Mouse (Mus musculus) c-Kit-positive CD71-negative TER-119-negative erythroid progenitor cells, embryonic 14.5 days (primary cell): Measurements from ENCODE around the gene Asic2.

Experiments
- DNase-seq: peaks from one replicate; pipeline ENCODE4 v3.0.0-alpha.2; 2013; ENCODE audit warnings: low read depth

Asic2 gene

DNA sequence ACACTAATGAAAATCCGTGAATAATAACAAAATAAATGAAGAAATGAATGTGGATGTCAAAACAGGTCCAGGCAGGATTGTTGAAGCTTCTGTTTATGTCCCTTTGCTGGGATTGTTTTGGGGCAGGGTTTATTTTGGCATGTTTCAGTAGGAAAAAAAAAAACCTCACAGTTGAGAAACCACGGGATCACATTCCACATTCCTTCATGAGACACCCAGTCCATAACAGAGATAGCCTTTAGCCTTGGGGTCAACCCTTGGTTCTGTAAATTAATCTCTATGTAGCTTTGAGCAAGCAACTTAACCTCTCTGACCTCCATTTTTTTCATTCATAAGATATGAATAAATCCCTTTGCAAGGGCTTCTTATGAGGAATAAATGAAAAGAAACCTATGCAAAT is 127.3 kb downstream of the Asic2 start:
- no peak for DNase-seq

GRCm38 (mm10) chr11:81838426-81838825 is 129.8 kb downstream of the Asic2 start:
- no peak for DNase-seq

DNA sequence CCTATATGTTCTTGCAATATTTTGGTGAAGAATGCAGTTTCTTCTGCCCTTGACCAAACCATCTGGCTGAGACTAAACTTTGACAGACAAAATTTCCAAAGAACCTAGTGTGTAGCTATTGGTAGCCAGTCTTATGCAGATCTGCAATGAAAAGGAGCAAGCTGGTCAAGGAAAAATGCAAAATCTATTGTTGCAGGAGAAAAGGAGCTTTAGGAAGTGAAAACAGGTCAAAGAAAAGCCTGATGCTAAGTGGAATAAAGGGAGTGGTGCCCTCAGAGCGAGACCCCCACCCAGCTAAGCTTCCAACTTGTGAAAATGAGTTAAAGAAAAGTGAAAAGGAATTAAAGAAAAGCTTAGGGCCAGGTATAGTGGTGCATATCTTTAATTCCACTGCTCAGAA is 135.9 kb downstream of the Asic2 start:
- no peak for DNase-seq

GRCm38 (mm10) chr11:81816531-81816930 is 151.7 kb downstream of the Asic2 start:
- DNase-seq = no peak

GRCm38 (mm10) chr11:81814816-81815215 is 153.4 kb downstream of the Asic2 start:
- DNase-seq = no peak

DNA sequence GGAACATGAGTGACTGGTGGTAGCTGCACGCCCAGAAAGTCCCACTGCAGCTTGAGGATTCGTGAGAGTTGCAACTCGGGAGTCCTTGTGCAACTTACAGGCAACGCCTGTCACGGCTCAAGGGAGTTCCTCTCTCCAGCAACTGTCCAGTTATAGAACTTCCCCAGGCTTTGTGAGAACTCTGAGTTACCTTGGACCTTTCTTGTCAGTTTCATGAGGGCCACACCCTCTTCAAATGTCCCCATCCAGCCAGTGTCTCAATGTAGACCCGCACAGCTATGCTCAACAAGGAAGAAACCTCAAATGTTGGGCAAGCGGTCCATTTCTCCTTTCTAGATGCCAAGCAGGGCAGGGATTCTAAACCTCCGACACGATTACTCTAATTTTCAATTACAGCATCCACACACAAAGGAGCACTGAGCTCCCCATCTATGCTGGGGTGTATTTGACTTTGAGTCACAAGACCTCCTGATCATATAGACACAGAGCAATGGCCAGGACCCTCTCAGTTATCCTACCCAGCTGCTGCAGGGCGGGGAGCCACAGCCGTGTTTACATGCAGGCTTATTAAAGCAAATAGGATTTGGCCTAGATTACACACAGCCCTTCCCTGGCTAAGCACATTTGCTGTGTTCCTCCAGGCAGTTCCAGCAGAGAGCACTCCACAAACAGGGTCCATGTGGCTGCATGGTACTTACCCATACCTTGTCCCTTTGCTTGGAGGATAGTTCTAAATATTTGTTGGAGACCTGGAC is 161.2 kb downstream of the Asic2 start:
- DNase-seq = no peak

DNA sequence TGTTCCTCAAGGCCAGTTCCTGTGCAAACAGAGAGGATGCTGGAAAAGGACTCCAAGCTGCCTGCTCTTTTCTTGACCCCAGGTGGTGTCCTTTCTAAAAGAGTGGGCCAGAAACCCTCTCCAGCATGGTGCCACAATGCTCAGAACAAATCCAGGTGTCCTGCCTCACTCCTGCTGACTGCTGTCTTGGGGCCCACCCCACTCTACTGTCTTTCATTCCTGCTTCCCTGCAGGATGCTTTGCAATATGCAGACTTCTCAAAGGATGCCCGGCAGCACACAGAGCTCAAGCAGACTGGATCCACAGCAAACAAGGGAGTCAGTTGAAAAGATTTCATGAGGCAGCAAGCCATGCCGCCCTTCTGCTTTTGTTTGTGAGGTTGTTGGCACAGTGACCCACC is 164.7 kb downstream of the Asic2 start:
- DNase-seq = no peak

DNA sequence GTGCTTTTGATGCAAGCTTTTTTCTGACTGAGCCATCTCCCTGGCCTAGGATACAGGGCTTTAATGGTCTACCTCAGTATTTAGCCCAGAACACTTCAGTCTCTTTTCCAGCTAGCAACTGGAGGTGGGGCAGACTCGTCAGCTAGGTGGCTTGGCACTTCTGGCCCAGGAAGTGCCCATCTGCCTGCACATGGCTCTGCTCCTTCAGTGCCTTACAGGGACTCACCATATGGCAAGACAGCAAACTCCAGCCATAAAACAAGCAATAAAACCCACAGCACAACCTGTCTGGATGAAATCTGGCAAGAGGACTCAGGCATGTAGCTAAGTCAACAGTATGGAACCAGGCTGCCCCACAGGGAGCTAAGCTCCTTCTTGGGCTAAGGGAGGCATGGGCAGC is 165.6 kb downstream of the Asic2 start:
- no peak for DNase-seq

- DNase-seq = no peak
These were observed 167.4 kb downstream of the Asic2 start for GRCm38 (mm10) chr11:81800899-81801298.

DNA sequence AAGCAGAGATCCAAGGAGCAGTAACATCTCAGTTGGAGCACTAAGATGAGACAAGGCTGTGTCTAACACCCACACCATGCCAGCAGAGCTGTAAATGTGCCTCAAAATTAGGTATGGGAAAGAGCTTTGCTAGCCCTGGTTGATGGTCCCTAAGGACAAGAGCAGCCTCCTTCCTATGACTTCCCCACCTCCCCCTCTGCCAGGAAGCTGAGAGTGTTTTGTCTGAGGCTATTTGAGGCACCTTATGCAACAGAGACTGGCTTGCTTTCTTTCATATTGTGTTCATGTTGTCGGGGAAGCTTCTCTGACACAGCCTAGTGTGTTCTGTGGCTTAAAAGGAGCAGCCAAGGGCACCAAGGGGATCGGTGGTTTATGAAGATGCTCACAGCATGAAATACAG is 174.7 kb downstream of the Asic2 start:
- no peak for DNase-seq

- no peak for DNase-seq
These were observed 176.7 kb downstream of the Asic2 start for GRCm38 (mm10) chr11:81791579-81791978.

DNA sequence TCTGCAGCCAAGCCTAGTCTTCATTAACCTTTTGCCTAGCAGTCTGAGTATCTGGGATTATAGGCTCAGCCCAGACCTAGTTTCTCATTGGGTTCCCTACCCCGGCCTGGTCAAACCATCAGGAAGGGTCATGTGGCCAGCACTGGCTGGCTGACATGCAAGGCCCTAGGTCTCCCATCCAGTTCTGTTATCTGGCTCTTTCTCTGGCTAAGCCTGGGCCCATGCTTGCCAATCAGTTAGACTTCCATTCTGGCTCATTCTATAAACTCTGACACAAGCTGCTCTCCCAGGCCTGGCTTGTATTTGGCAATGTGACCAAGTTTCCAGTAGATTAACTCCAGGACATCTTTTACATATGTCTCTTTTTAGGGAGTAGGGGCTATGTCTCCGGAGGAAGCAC is 187.7 kb downstream of the Asic2 start:
- DNase-seq = no peak

GRCm38 (mm10) chr11:81779881-81780280 is 188.4 kb downstream of the Asic2 start:
- no peak for DNase-seq

DNA sequence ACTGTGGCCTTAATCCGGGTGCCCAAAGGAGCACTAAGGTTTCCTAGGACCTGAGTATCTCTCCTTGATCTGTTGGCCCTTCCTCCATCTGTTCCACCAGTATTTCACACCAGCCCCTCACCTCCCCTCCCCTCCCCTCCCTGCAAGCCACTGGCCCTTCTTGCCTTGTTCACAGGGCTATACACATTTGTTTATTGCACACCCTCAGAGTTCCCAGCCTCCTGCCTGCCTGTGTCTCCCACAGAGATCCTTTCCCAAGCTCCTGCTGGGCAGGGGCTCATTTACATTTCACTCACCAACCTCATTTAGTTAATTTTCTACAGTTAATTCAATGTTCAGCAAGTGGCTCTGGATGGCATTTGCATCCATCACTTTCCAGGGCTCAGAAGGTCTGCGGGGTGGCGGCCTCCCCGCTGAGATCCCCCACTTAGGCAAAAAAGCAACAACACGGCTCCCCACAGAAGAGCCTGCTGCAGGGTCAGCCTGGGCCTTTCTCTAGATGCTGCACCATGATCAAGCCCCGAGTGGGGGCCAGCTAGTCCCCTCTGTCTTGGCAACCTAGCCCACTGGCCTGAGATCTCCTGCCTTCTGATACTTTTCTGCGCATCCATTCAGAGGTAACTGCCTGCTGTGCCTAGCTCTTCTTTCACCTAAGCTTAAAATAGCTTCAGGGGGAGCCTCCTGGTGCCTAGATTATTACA is 196.9 kb downstream of the Asic2 start:
- no peak for DNase-seq

- no peak for DNase-seq
These were observed 198.5 kb downstream of the Asic2 start for GRCm38 (mm10) chr11:81769691-81770260.

DNA sequence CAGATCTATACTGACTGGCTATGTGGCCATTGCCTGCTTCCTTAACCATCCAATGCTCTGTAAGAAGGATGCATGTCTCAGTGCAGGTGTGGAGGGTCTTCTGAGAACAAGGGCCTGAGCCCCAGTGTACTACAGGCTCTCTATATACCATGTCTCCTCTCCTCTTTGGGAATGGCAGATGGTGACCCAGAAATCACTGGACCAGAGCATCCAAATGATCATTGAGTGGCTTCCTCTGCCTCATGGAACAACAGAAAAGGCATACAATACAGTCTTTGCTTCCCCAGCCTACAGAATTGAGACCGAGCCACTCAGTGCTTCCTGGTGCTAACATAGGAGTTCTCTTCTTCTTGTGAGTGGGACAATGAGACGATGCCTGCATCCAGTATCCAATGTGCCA is 200.0 kb downstream of the Asic2 start:
- no peak for DNase-seq

GRCm38 (mm10) chr11:81767781-81768180 is 200.5 kb downstream of the Asic2 start:
- DNase-seq = no peak

DNA sequence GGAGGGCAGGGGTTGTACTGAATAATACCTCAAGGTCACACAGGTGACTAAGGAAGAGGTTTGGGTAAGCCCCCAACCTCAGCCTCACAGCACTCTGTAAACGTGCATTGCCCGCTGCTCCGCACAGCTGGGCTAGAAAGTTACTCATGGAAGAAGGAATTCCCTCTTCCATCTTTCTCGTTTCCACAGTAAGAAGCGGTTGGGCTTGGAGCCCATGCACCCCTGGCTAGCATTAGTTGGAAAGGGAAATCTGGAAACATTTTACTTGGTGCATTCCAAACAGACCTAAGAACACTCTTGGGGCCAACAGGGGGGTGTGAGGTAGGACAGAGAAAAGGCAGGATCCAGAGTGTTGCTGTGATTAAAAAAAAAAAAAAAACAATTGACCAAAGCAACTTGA is 203.0 kb downstream of the Asic2 start:
- no peak for DNase-seq

- no peak for DNase-seq
These were observed 203.5 kb downstream of the Asic2 start for GRCm38 (mm10) chr11:81764778-81765177.

GRCm38 (mm10) chr11:81757221-81757620 is 211.0 kb downstream of the Asic2 start:
- DNase-seq = no peak

DNA sequence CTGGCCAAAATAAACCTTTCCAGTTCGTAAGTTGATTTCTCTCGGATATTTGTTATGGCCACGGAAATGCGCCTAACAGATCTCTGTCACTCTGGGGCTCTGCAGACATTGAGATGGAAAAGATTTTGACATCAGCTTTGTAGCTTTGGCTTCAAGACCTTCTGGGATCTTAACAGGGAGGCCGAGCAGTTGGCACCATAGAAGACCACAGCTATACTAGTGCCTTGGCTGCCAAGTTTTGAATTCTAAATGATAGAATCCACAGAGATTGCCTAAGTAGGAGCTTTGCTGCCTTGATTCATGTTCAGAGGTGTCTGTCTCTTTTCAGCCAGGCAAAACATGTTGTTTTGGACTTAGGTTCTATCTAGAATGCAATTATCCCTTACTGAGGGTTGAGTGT is 217.4 kb downstream of the Asic2 start:
- no peak for DNase-seq

- DNase-seq = no peak
These were observed 218.2 kb downstream of the Asic2 start for GRCm38 (mm10) chr11:81750016-81750415.

- DNase-seq = no peak
These were observed 229.3 kb downstream of the Asic2 start for GRCm38 (mm10) chr11:81738995-81739394.
